Mouse (Mus musculus): ENCODE results near the gene Plekhn1. TPM values are rescaled to one million over a fixed set of nuclear protein-coding genes. Genes with fewer than 3 reads are reported as not detected.

The Plekhn1 gene
- 36.9 and 45.8 TPM in 2 replicates for total RNA-seq (2015; ENCODE audit: low replicate concordance)
- 23.7 and 40.3 TPM in 2 replicates for total RNA-seq (2017; ENCODE audit: low replicate concordance)

DNA sequence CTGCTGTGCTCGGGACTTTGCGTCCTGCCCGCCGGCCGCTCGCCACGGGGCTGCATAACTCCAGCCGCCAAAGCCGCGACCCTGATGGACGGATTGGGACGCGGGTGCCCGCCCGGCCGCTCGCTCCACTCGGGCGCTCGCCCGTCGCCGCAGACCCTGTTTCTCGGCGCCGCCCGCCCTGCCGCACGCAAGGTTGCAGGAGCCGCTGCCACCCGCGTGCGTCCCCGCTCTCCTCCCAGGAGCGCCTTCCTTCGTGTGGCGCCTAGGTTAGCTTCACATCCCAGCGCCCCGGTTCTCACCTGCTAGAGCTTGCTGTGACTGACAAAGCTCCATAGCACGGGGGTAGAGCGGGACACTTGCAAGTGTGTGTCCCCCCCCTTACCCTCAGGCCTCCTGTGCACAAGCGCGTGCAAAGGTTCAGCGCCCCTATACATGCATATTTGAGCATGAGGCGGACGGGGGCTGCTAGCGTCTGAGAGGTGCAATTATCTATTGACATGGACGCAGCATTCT, at the start of gene Plekhn1:
Plekhn1 (minus strand) TSS at position 157 of the 513 bp plus-strand sequence.
- ATAC-seq (replicated peaks; ENCODE audit: low FRiP score, poor library complexity, severe bottlenecking), result peak; percentile 60

DNA sequence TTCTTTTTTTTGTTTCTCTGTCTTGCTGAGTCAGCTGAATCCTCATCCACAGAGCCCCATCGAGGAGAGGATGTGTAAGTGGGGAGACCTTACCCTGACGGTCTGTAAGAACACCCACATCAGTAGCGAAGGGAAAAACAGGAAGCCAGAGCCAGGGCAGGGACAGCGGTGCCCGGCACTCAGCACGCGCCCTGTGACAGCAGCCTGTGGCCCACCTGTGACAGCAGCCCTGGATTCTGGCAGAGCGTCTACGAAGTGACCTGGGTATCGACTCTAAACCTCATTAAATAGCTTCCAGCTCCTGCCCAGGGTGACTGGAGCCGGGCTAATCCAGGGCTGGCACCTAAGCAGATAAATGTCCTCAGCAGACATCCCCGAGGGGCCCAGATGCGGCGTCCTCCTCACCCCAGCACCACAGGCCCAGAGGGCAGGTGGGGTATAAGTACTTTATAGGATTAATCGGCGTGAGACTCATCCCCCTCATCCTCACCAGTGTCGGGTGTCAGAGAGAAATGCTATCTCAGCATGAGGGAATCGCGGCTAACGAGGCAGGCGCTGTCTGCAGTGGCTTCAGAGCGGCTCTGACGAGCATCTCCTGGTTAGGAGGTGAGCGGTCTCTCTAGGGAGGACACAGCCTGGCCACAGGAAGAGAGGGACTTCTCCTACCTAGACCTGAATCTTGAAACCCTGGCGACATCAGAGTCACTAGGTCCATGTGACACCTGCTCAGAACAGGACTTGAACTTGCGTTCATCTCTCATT, 20.6 kb upstream of the Plekhn1 start, which contains the start of gene Samd11:
Samd11 (minus strand) TSS at position 580 of the 762 bp plus-strand sequence.
- ATAC-seq (replicated peaks; ENCODE audit: low FRiP score, poor library complexity, severe bottlenecking), result peak; percentile 43

- ATAC-seq (replicated peaks; ENCODE audit: low FRiP score, poor library complexity, severe bottlenecking), result peak; percentile 70
Observed at GRCm38 (mm10) chr4:156254361-156255077, 19.9 kb upstream of the Plekhn1 start.

DNA sequence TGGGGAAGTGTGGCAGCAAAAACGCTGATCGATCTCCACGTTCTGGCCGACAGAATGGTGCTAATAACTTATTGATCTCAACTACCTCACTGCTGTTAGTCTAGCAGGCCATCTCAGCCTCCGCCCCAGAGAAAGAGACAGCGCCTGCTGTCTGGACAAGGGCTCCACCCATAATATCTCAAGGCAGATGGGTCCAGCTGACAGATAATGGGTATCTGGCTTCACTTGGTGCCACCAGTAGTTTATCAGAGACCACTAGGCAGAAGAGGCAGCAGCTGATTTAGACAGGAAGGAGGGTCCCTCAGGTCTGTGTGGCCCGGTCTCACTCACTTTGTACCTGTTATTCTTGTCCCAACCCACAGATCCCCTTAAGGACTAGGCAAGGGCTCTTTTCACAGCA, 18.4 kb upstream of the Plekhn1 start:
- ATAC-seq (replicated peaks; ENCODE audit: low FRiP score, poor library complexity, severe bottlenecking), result peak; percentile 80

- ATAC-seq (replicated peaks; ENCODE audit: low FRiP score, poor library complexity, severe bottlenecking), result peak; percentile 8
Observed at GRCm38 (mm10) chr4:156252619-156253018, 18.0 kb upstream of the Plekhn1 start.

GRCm38 (mm10) chr4:156252140-156252539, 17.5 kb upstream of the Plekhn1 start:
- peak; percentile 35 for ATAC-seq (replicated peaks; ENCODE audit: low FRiP score, poor library complexity, severe bottlenecking)

- no peak for ATAC-seq (replicated peaks; ENCODE audit: low FRiP score, poor library complexity, severe bottlenecking)
Observed at GRCm38 (mm10) chr4:156251081-156251480, 16.4 kb upstream of the Plekhn1 start.

GRCm38 (mm10) chr4:156249567-156249966, 14.9 kb upstream of the Plekhn1 start:
- ATAC-seq (replicated peaks; ENCODE audit: low FRiP score, poor library complexity, severe bottlenecking), result no peak

GRCm38 (mm10) chr4:156236651-156237447, 2.2 kb upstream of the Plekhn1 start:
- ATAC-seq (replicated peaks; ENCODE audit: low FRiP score, poor library complexity, severe bottlenecking), result no peak

DNA sequence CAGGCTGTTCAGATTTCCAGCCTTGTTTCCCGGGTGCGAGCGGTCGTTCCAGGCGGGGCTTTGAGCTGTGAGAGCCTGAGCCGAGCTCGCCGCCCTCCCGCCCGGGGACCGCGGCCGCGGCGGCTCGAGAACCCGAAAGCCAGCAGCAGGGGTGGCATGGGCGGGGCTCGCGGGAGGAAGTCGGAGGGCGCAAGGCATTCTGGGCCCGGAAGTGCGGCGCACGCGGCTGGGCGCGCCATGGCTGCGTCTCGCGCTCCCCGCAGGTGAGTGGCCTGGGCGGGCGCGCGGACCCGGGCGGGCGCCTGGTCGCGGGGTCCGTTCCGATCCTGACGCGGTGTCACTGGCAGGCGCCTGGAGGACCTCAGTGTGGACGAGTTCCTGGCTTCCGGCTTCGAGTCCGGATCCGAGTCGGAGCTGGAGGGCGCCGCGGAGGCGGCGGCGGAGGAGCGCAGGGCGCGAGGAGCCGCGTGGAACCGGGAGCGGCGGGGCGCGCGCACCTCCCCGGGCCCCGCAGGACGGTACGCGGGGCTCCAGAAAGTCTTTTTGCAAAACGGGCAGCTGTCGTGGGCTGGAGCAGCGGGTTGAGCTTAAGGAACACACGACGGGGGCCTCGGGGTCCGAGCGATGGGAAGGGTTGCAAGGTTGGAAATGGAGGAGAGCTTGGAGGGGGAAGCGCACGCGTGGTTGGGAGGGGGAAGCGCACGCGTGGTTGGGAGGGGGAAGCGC, 1.3 kb upstream of the Plekhn1 start, which contains the start of gene Noc2l:
Noc2l (plus strand) TSS at position 203 of the 726 bp plus-strand sequence.
- peak; percentile 90 for ATAC-seq (replicated peaks; ENCODE audit: low FRiP score, poor library complexity, severe bottlenecking)

- peak; percentile 52 for ATAC-seq (replicated peaks; ENCODE audit: low FRiP score, poor library complexity, severe bottlenecking)
Observed at GRCm38 (mm10) chr4:156235360-156235770, 708 bp upstream of the Plekhn1 start.

- ATAC-seq (replicated peaks; ENCODE audit: low FRiP score, poor library complexity, severe bottlenecking), result 0 out of 2 replicates have a peak, but pooled peaks have one; percentile 5
Observed at GRCm38 (mm10) chr4:156234021-156234501, 596 bp downstream of the Plekhn1 start.

GRCm38 (mm10) chr4:156228393-156229024, 6.1 kb downstream of the Plekhn1 start:
- ATAC-seq (replicated peaks; ENCODE audit: low FRiP score, poor library complexity, severe bottlenecking), result peak; percentile 40; the same call in 1 of the 2 replicates

- peak; percentile 38; the same call in 1 of the 2 replicates for ATAC-seq (replicated peaks; ENCODE audit: low FRiP score, poor library complexity, severe bottlenecking)
Observed at GRCm38 (mm10) chr4:156227752-156228392, 6.8 kb downstream of the Plekhn1 start.

DNA sequence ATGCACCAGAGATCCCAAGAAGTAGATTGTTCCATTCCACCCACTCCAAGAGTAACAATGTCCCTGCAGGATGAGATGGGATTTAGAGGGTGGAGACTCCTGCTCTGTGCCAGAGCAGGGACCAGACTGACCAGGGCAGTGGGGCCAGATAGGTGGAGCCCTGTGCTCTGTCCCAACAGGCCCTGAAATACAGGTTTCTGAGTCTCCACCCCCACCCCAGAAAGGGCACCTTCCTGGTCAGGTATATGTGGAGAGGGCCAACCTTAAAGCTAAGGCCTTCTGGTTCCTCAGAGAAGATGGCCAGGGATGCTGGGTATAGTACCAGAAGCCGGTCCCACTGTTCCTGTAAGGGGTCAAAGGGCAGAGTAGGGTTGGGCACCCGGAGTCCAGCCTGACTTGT, 10.4 kb downstream of the Plekhn1 start:
- no peak for ATAC-seq (replicated peaks; ENCODE audit: low FRiP score, poor library complexity, severe bottlenecking)

GRCm38 (mm10) chr4:156219936-156220335, 14.7 kb downstream of the Plekhn1 start:
- ATAC-seq (replicated peaks; ENCODE audit: low FRiP score, poor library complexity, severe bottlenecking), result no peak

DNA sequence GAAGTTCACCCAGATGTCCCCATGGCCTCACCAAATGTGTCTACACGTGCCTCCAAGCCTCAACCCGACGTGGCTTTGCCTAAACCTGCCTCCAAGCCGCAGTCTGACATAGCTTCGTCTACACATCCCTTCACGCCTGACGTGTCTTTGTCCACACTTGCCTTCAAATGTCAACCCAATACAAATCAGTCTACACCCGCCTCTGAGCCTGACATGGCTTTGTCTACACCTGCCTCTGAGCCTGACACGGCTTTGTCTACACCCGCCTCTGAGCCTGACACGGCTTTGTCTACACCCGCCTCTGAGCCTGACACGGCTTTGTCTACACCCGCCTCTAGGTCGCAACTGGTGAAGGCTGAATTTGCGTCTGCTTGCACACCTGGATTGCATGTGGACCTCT, 16.8 kb downstream of the Plekhn1 start:
- no peak for ATAC-seq (replicated peaks; ENCODE audit: low FRiP score, poor library complexity, severe bottlenecking)
